Mouse (Mus musculus): ENCODE results near the gene Mrpl58. TPM values are rescaled to one million over a fixed set of nuclear protein-coding genes. Genes with fewer than 3 reads are reported as not detected.
A peak's percentile ranks its signal among the peaks of the same experiment; 100 is the strongest.
"Not testable (repeated sequence)": the region's sequence is repeated elsewhere in the genome, so short reads cannot be mapped to it uniquely, and the experiment has no call there.

Gene Mrpl58
- total RNA-seq, 2 experiments from 2014 or later, result 147 to 163 TPM

GRCm38 (mm10) chr11:115425671-115426070 lies 22.1 kb downstream of the Mrpl58 start:
- DNase-seq, result no peak

GRCm38 (mm10) chr11:115427482-115428331 lies 24.2 kb downstream of the Mrpl58 start:
- DNase-seq, result peak; percentile 80

- no peak for DNase-seq
Measured at GRCm38 (mm10) chr11:115429307-115429706, 25.8 kb downstream of the Mrpl58 start.

- no peak for DNase-seq
Measured at GRCm38 (mm10) chr11:115430561-115430960, 27.0 kb downstream of the Mrpl58 start.

- DNase-seq, result no peak
Measured at GRCm38 (mm10) chr11:115432814-115433213, 29.3 kb downstream of the Mrpl58 start.

- DNase-seq, result no peak
Measured at GRCm38 (mm10) chr11:115433342-115433741, 29.8 kb downstream of the Mrpl58 start.

GRCm38 (mm10) chr11:115435596-115436337 lies 32.2 kb downstream of the Mrpl58 start:
- DNase-seq, result no peak

- no peak for DNase-seq
Measured at GRCm38 (mm10) chr11:115437571-115438122, 34.1 kb downstream of the Mrpl58 start.

- no peak for DNase-seq
Measured at GRCm38 (mm10) chr11:115439326-115439725, 35.8 kb downstream of the Mrpl58 start.

GRCm38 (mm10) chr11:115439906-115440595 lies 36.5 kb downstream of the Mrpl58 start, which contains the start of gene Trim80:
Trim80 (plus strand) TSS chr11:115440545.
- DNase-seq, result no peak

- DNase-seq, result no peak
Measured at GRCm38 (mm10) chr11:115441417-115441816, 37.9 kb downstream of the Mrpl58 start.

GRCm38 (mm10) chr11:115446906-115447305 lies 43.4 kb downstream of the Mrpl58 start:
- DNase-seq, result peak; percentile 69

GRCm38 (mm10) chr11:115447321-115447885 lies 43.9 kb downstream of the Mrpl58 start:
- DNase-seq, result no peak

- no peak for DNase-seq
Measured at GRCm38 (mm10) chr11:115448075-115448474, 44.5 kb downstream of the Mrpl58 start.

- DNase-seq, result no peak
Measured at GRCm38 (mm10) chr11:115448998-115449397, 45.4 kb downstream of the Mrpl58 start.

GRCm38 (mm10) chr11:115450176-115450575 lies 46.6 kb downstream of the Mrpl58 start:
- no peak for DNase-seq

- no peak for DNase-seq
Measured at GRCm38 (mm10) chr11:115451781-115452241, 48.3 kb downstream of the Mrpl58 start.

GRCm38 (mm10) chr11:115452281-115452860 lies 48.8 kb downstream of the Mrpl58 start:
- DNase-seq, result no peak

- DNase-seq, result no peak
Measured at GRCm38 (mm10) chr11:115453306-115453705, 49.8 kb downstream of the Mrpl58 start.

GRCm38 (mm10) chr11:115454822-115455221 lies 51.3 kb downstream of the Mrpl58 start:
- DNase-seq, result not testable (repeated sequence)

GRCm38 (mm10) chr11:115455619-115456018 lies 52.1 kb downstream of the Mrpl58 start:
- no peak for DNase-seq
